In genomic region chr5:125136296-125136995, GRCm38 (mm10) we compare ENCODE assay signal across 8 mouse cellular contexts. TPM values are rescaled to one million over a fixed set of nuclear protein-coding genes. Genes with fewer than 3 reads are reported as not detected.
A peak's percentile ranks its signal among the peaks of the same experiment; 100 is the strongest.
DNase-seq lines count a peak whose midpoint lies in the region; ATAC-seq and TF ChIP-seq lines count a peak whose summit lies in the region.

No protein-coding gene starts in this region.

- H3K79me2 ChIP-seq in myocyte (ENCODE audit: control insufficient read depth, insufficient read depth): peaks cover 86% of the 10 kb centered on the region

- WGBS in kidney, postnatal 0 days: 55% methylated on average over 5 of the region's 5 CpGs
- 59% methylated on average over 5 of the region's 5 CpGs for WGBS in hindbrain, embryonic 12.5 days

- H3K27ac ChIP-seq in kidney, postnatal 0 days: no peak overlapping the region
- peak overlapping the region; percentile 60 for H3K27ac ChIP-seq in hindbrain, embryonic 12.5 days

- no peaks in the 10 kb centered on the region for H3K36me3 ChIP-seq in kidney, postnatal 0 days (ENCODE audit: insufficient read depth, low read length)
- H3K36me3 ChIP-seq in hindbrain, embryonic 12.5 days: no peaks in the 10 kb centered on the region
- no peaks in the 10 kb centered on the region for H3K36me3 ChIP-seq in myocyte (ENCODE audit: control insufficient read depth, insufficient read depth)

- no peak overlapping the region for H3K4me3 ChIP-seq in kidney, postnatal 0 days (replicated peaks; ENCODE audit: low read depth, low read length)
- no peak overlapping the region for H3K4me3 ChIP-seq in hindbrain, embryonic 12.5 days
- H3K4me3 ChIP-seq in myocyte: no peak overlapping the region

- H3K27me3 ChIP-seq in kidney, postnatal 0 days (ENCODE audit: insufficient read depth, low read length): no peaks in the 10 kb centered on the region
- H3K27me3 ChIP-seq in hindbrain, embryonic 12.5 days: no peaks in the 10 kb centered on the region
- no peaks in the 10 kb centered on the region for H3K27me3 ChIP-seq in myocyte (ENCODE audit: control insufficient read depth, insufficient read depth, insufficient read length)

- no peaks in the 10 kb centered on the region for H3K9me3 ChIP-seq in kidney, postnatal 0 days (replicated peaks; ENCODE audit: low read length)
- no peaks in the 10 kb centered on the region for H3K9me3 ChIP-seq in hindbrain, embryonic 12.5 days (replicated peaks)

- 0 out of 2 replicates have a peak overlapping the region, but pooled peaks have one; percentile 23 for H3K9ac ChIP-seq in kidney, postnatal 0 days (ENCODE audit: low read depth, low read length)
- 0 out of 2 replicates have a peak overlapping the region, but pooled peaks have one; percentile 2 for H3K9ac ChIP-seq in hindbrain, embryonic 12.5 days

- no peak overlapping the region for H3K4me2 ChIP-seq in kidney, postnatal 0 days (ENCODE audit: low read length)
- H3K4me2 ChIP-seq in hindbrain, embryonic 12.5 days (replicated peaks): no peak overlapping the region
- H3K4me2 ChIP-seq in myocyte (ENCODE audit: low read depth): peak overlapping the region; percentile 46

- peak; percentile 48 for DNase-seq in cerebellum, adult 9-11 months
- DNase-seq in cerebellum, adult 9-10 months: no peak
- no peak for DNase-seq in kidney, postnatal 0 days (ENCODE audit: low spot score)
- no peak for DNase-seq in kidney, postnatal 10 days
- no peak for DNase-seq in embryo, embryonic 10.5 days (ENCODE audit: low spot score)
- DNase-seq in adrenal gland, postnatal 25 days: no peak

- no peak overlapping the region for H3ac ChIP-seq in myocyte (ENCODE audit: control insufficient read depth, insufficient read length)

- peaks cover 58% of the 10 kb centered on the region for H3K4me1 ChIP-seq in kidney, postnatal 0 days (replicated peaks; ENCODE audit: insufficient read depth, low read length)
- peaks cover 95% of the 10 kb centered on the region for H3K4me1 ChIP-seq in hindbrain, embryonic 12.5 days

- no peak for TF ChIP-seq POLR2A in myocyte (IDR thresholded peaks at IDR 0.05; ENCODE audit: insufficient read length, low read depth)

- ATAC-seq in kidney, postnatal 0 days (replicated peaks; ENCODE audit: low FRiP score, low read depth): no peak
- ATAC-seq in hindbrain, embryonic 12.5 days (ENCODE audit: low FRiP score): no peak

- TF ChIP-seq CTCF in kidney, postnatal 0 days (IDR thresholded peaks at IDR 0.05; ENCODE audit: low read depth): no peak

TF ChIP-seq in myocyte, 11 proteins besides CTCF, POLR2A, EP300 and RAD21:
- TF ChIP-seq TCF3 (IDR thresholded peaks at IDR 0.05; ENCODE audit: insufficient read length, low read depth) (no peak), MYOD1 (IDR thresholded peaks at IDR 0.05; ENCODE audit: control insufficient read depth in 1 of 3, insufficient read length in 2 of 3, low read depth in 2 of 3) (peak in 1 of 3 experiments; percentile 1), REST (IDR thresholded peaks at IDR 0.05; ENCODE audit: insufficient read depth, insufficient read length) (no peak), TCF12 (IDR thresholded peaks at IDR 0.05; ENCODE audit: insufficient read depth, poor library complexity, severe bottlenecking) (no peak), MAX (IDR thresholded peaks at IDR 0.05; ENCODE audit: low read depth) (no peak), E2F4 (IDR thresholded peaks at IDR 0.05; ENCODE audit: insufficient read depth) (no peak), MYOG (IDR thresholded peaks at IDR 0.05; ENCODE audit: control insufficient read depth in 1 of 3, insufficient read depth in 1 of 3, insufficient read length in 2 of 3, low read depth in 2 of 3) (no peak), CEBPB (IDR thresholded peaks at IDR 0.05; ENCODE audit: insufficient read depth, poor library complexity, severe bottlenecking) (no peak)

RNA-seq across cellular contexts. Expression of gene Ncor2, which starts 42.6 kb away (rescaled TPM):
- polyA plus RNA-seq in kidney, postnatal 0 days (2015; fragmentation: Nextera tagmentation; extraction: Ambion mirVana): 14.6 and 15.5 TPM in 2 replicates
- polyA plus RNA-seq in hindbrain, embryonic 12.5 days (2016; fragmentation: Nextera tagmentation; extraction: Ambion mirVana): 30.2 and 31.0 TPM in 2 replicates
- polyA plus RNA-seq in myocyte (2012; fragmentation: generic; extraction: Trizol): 127 TPM
- total RNA-seq in adrenal gland, postnatal 25 days (2021): 316 and 358 TPM in 2 replicates
